Mouse (Mus musculus) heart, embryonic 12.5 days (tissue): Measurements from ENCODE around the gene Rexo1. TPM values are rescaled to one million over a fixed set of nuclear protein-coding genes. Genes with fewer than 3 reads are reported as not detected.
A peak's percentile ranks its signal among the peaks of the same experiment; 100 is the strongest.

ENCODE experiments used
- ATAC-seq: fragments of 200-750 bp; cut with Nextera tagmentation; 2 replicates; pipeline ENCODE4 v1.8.0; 2017; ENCODE audit warnings: moderate TSS enrichment, moderate library complexity; ENCODE audit not compliant: insufficient number of reproducible peaks, low FRiP score
- H3K27ac ChIP-seq: fragments of 300-500 bp; sonication (generic); 2 replicates; pipeline ENCODE4 v1.5.1; 2016; ENCODE audit warnings: mild to moderate bottlenecking, moderate library complexity; ENCODE audit not compliant: poor library complexity, severe bottlenecking
- H3K27me3 ChIP-seq: fragments of 300-500 bp; sonication (generic); replicated peaks from 2 replicates; pipeline ENCODE4 v1.6.1; 2016; ENCODE audit warnings: mild to moderate bottlenecking, moderate library complexity
- H3K36me3 ChIP-seq: fragments of 300-500 bp; sonication (generic); 2 replicates; pipeline ENCODE4 v1.6.1; 2016; ENCODE audit warnings: mild to moderate bottlenecking, moderate library complexity
- H3K4me1 ChIP-seq: fragments of 300-500 bp; sonication (generic); replicated peaks from 2 replicates; pipeline ENCODE4 v1.6.1; 2016; ENCODE audit warnings: mild to moderate bottlenecking
- H3K4me2 ChIP-seq: fragments of 300-500 bp; sonication (generic); 2 replicates; pipeline ENCODE4 v1.6.1; 2016; ENCODE audit warnings: mild to moderate bottlenecking, moderate library complexity
- H3K4me3 ChIP-seq: fragments of 300-500 bp; sonication (generic); 2 replicates; pipeline ENCODE4 v1.5.1; 2016; ENCODE audit warnings: mild to moderate bottlenecking
- H3K9ac ChIP-seq: fragments of 300-500 bp; sonication (generic); 2 replicates; pipeline ENCODE4 v1.6.1; 2016; ENCODE audit warnings: mild to moderate bottlenecking, moderate library complexity
- H3K9me3 ChIP-seq: fragments of 300-500 bp; sonication (generic); replicated peaks from 2 replicates; pipeline ENCODE4 v1.6.1; 2016; ENCODE audit warnings: mild to moderate bottlenecking, moderate library complexity
- WGBS: fragments of 180-500 bp; shearing (Covaris S2); methylation state at CpG from one replicate; pipeline ENCODE4 v1.1.7; 2016; 5-methylcytosine and 5-hydroxymethylcytosine counted together
- polyA plus RNA-seq: library from polyadenylated mRNA; unstranded; fragments of >200 nt; fragmentation: Nextera tagmentation; extraction: Ambion mirVana; gene quantifications from 2 replicates; pipeline ENCODE4 v1.2.1, GENCODE M21; 2016

Gene Rexo1
- polyA plus RNA-seq, 1 experiment from 2014 or later, result 21.5 TPM

GRCm38 (mm10) chr10:80570871-80571836, 9.8 kb upstream of the Rexo1 start:
- no peaks in the 10 kb centered on the region for H3K27me3 ChIP-seq
- H3K9me3 ChIP-seq, result no peaks in the 10 kb centered on the region
- no peak overlapping the region for H3K27ac ChIP-seq
- peaks cover 76% of the 10 kb centered on the region for H3K4me1 ChIP-seq
- ATAC-seq, result no peak
- H3K4me3 ChIP-seq, result peak overlapping the region; percentile 12
- 25% methylated on average over 30 of the region's 30 CpGs for WGBS
- peaks cover 17% of the 10 kb centered on the region for H3K36me3 ChIP-seq
- H3K4me2 ChIP-seq, result peak overlapping the region; percentile 56
- peak overlapping the region; percentile 59 for H3K9ac ChIP-seq

DNA sequence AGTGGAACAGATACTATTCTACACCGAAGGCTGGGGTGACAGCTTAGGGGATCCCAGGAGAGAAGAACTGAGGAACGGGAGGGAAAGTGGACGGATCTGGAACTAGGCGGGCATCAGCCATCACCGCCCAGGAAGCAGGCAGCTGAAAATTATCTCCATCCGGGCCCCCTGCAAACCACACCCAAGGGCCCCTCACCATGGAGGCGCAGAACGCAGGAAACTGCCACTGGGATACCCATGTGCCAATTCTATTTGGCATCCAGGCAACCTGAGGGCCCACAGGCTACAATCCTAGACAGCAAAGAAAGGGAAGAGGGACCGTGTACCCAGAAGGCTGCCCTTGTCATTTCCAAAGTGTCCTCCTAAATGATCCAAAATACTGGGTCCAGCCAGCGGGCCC, 9.1 kb upstream of the Rexo1 start:
- H3K36me3 ChIP-seq, result peaks cover 17% of the 10 kb centered on the region
- H3K4me2 ChIP-seq, result peak overlapping the region; percentile 56
- no peak for ATAC-seq
- H3K9ac ChIP-seq, result 0 out of 2 replicates have a peak overlapping the region, but pooled peaks have one; percentile 2
- H3K27me3 ChIP-seq, result no peaks in the 10 kb centered on the region
- peak overlapping the region; percentile 1; the same call in 1 of the 2 replicates for H3K4me3 ChIP-seq
- WGBS, result 79% methylated on average over 10 of the region's 10 CpGs
- no peaks in the 10 kb centered on the region for H3K9me3 ChIP-seq
- peaks cover 68% of the 10 kb centered on the region for H3K4me1 ChIP-seq
- H3K27ac ChIP-seq, result no peak overlapping the region

GRCm38 (mm10) chr10:80569664-80570066, 8.3 kb upstream of the Rexo1 start:
- H3K4me3 ChIP-seq, result peak overlapping the region; percentile 14; the same call in 1 of the 2 replicates
- ATAC-seq, result peak; percentile 65
- H3K9ac ChIP-seq, result peak overlapping the region; percentile 2; the same call in 1 of the 2 replicates
- no peaks in the 10 kb centered on the region for H3K9me3 ChIP-seq
- 28% methylated on average over 10 of the region's 10 CpGs for WGBS
- no peaks in the 10 kb centered on the region for H3K27me3 ChIP-seq
- H3K27ac ChIP-seq, result peak overlapping the region; percentile 3; the same call in 1 of the 2 replicates
- H3K4me1 ChIP-seq, result peaks cover 61% of the 10 kb centered on the region
- peaks cover 17% of the 10 kb centered on the region for H3K36me3 ChIP-seq
- H3K4me2 ChIP-seq, result peak overlapping the region; percentile 56

- Histone ChIP-seq H3K27me3 (no peaks in the 10 kb centered on the region), H3K4me3 (no peak overlapping the region), H3K9ac (no peak overlapping the region), H3K4me1 (peaks cover 53% of the 10 kb centered on the region), H3K9me3 (no peaks in the 10 kb centered on the region), H3K4me2 (no peak overlapping the region), H3K27ac (no peak overlapping the region), H3K36me3 (peaks cover 17% of the 10 kb centered on the region)
- 92% methylated on average over 29 of the region's 29 CpGs for WGBS
- no peak for ATAC-seq
Measured at GRCm38 (mm10) chr10:80568876-80569275, 7.5 kb upstream of the Rexo1 start.

DNA sequence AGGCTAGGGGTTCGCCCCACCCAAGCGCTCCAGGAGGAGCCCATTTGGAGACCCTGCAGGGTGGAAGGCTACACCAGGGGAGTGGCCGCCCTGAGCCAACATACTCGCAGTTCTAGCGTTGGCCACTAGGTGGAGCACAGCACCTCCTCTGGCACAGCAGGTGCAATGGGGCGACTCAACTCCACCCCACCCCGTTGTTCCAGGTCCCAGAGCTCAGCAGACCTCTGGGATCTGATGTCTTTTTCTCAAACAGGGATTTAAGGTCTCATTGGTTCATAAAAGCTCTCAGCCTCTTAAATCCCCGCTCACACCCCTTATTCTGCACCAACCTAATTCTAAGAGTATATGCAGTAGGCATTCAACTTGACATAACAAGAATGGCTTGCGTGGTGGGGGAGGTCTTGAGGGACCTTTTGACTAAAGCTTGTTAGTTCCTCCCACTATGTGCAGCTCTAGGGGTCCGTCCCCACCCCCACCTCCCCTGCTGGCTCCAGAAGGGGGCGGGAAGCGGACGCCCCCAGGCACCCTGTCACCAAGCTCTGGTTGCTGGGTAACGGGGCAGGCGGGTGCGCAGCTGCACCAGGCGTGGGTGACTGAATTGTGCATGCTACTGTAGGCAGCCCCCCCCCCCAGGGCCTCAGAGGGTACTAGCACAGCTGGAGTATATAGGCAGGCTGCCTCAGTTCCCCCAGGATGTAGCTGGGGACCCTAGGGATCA, 5.2 kb upstream of the Rexo1 start:
- no peak overlapping the region for H3K27ac ChIP-seq

GRCm38 (mm10) chr10:80560621-80561020, 739 bp downstream of the Rexo1 start:
- Histone ChIP-seq H3K36me3 (no peaks in the 10 kb centered on the region), H3K27me3 (no peaks in the 10 kb centered on the region), H3K27ac (no peak overlapping the region), H3K4me1 (peaks cover 44% of the 10 kb centered on the region), H3K4me2 (peak overlapping the region; percentile 92), H3K9ac (peak overlapping the region; percentile 96), H3K4me3 (peak overlapping the region; percentile 94), H3K9me3 (no peaks in the 10 kb centered on the region)
- 2% methylated on average over 13 of the region's 13 CpGs for WGBS
- no peak for ATAC-seq

More for the DNA sequence above, 5.2 kb upstream of the Rexo1 start:
- Histone ChIP-seq H3K4me3 (no peak overlapping the region), H3K27me3 (no peaks in the 10 kb centered on the region), H3K4me2 (no peak overlapping the region), H3K36me3 (peaks cover 17% of the 10 kb centered on the region), H3K9ac (no peak overlapping the region), H3K9me3 (no peaks in the 10 kb centered on the region), H3K4me1 (peaks cover 37% of the 10 kb centered on the region)
- 32% methylated on average over 17 of the region's 17 CpGs for WGBS
- no peak for ATAC-seq

DNA sequence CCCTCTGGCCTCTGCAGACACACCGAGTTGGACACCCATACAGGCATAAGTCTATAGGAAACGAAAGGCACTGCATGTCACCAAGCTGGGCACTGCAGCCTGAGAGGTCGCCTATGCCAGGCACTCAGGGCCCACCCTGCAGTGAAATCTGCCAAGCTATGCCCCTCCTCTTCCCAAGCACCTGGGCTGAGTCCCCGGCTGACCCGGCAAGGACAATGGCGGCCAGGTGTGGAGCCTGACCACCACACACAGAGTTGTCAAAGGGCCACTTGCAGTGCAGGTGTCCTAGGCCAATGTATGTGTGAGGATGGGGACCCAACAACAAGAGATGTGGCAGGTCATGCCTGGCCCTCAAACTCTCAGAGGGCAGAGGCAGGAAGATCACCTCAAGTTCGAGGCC, 1.9 kb downstream of the Rexo1 start:
- Histone ChIP-seq H3K4me1 (peaks cover 50% of the 10 kb centered on the region), H3K4me2 (0 out of 2 replicates have a peak overlapping the region, but pooled peaks have one; percentile 1)
- WGBS, result 93% methylated on average over 7 of the region's 7 CpGs

DNA sequence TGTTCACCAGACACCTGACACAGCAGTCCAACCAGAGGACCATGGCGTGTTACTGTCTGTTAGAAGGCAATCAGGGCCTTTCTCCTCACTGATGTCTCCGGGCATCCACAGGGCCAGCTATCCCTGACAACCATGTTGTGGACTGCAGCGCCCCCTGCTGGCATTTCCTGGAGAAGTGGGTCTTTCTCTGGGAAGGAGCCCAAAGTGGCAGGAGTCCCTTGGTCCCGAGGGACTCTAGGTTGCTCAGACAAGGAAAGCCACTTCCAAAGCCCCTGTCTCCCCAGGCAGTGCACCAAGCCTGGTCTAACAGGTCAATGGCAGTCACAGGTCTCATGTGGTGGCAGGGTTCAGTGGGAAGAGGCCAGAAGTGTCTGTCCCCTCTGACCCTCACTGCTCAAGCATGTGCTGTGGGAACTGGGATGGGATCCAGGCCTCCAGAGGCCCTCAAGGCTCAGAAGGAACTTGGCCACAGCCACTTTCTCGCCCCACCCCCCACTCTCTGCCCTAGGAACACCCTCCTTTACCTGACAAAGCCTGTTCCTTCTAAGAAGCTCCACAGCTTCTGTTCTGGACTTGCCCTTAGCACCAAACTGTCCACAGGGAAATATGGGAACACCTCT, 3.9 kb downstream of the Rexo1 start:
- no peak for ATAC-seq
- Histone ChIP-seq H3K4me1 (peaks cover 68% of the 10 kb centered on the region), H3K4me3 (no peak overlapping the region), H3K36me3 (no peaks in the 10 kb centered on the region), H3K4me2 (no peak overlapping the region; the same call in 1 of the 2 replicates), H3K27me3 (no peaks in the 10 kb centered on the region), H3K9me3 (no peaks in the 10 kb centered on the region), H3K27ac (no peak overlapping the region), H3K9ac (peak overlapping the region; percentile 28)
- 33% methylated on average over 5 of the region's 5 CpGs for WGBS

More for the DNA sequence above, 1.9 kb downstream of the Rexo1 start:
- H3K27me3 ChIP-seq, result no peaks in the 10 kb centered on the region
- H3K27ac ChIP-seq, result no peak overlapping the region
- no peaks in the 10 kb centered on the region for H3K36me3 ChIP-seq
- no peak overlapping the region for H3K4me3 ChIP-seq
- ATAC-seq, result no peak
- no peak overlapping the region for H3K9ac ChIP-seq
- no peaks in the 10 kb centered on the region for H3K9me3 ChIP-seq

- Histone ChIP-seq H3K9me3 (no peaks in the 10 kb centered on the region), H3K9ac (peak overlapping the region; percentile 12; the same call in 1 of the 2 replicates), H3K4me1 (peaks cover 48% of the 10 kb centered on the region), H3K27ac (peak overlapping the region; percentile 50; the same call in 1 of the 2 replicates), H3K4me2 (peak overlapping the region; percentile 39), H3K27me3 (no peaks in the 10 kb centered on the region), H3K36me3 (peaks cover 20% of the 10 kb centered on the region), H3K4me3 (no peak overlapping the region)
- no peak; the same call in 1 of the 2 replicates for ATAC-seq
- WGBS, result 53% methylated on average over 6 of the region's 6 CpGs
Measured at GRCm38 (mm10) chr10:80553997-80554396, 7.4 kb downstream of the Rexo1 start.

DNA sequence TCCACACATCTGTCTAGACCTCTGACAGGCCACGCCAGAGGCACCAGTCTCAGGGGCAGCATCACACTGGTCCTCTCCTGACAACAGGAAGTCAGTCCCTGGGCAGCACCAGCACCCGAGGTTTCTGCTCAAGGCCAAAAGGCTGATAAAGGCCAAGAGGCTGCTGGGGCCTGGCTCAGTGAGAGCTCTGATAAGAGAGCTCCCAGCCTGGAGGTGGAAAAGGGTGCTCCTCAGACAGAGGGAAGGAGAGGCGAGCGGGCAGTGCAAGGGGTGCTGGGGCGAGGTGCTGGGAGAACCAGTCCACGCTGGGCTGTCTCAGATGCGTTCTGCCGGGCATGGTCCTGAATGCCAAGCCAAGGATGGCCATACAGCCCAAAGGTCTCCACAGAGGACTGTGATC, 7.8 kb downstream of the Rexo1 start:
- H3K4me3 ChIP-seq, result no peak overlapping the region
- peak overlapping the region; percentile 50 for H3K27ac ChIP-seq
- H3K9ac ChIP-seq, result 0 out of 2 replicates have a peak overlapping the region, but pooled peaks have one; percentile 12
- no peaks in the 10 kb centered on the region for H3K9me3 ChIP-seq
- WGBS, result 37% methylated on average over 8 of the region's 8 CpGs
- H3K4me2 ChIP-seq, result peak overlapping the region; percentile 39
- H3K27me3 ChIP-seq, result no peaks in the 10 kb centered on the region
- peaks cover 49% of the 10 kb centered on the region for H3K4me1 ChIP-seq
- H3K36me3 ChIP-seq, result peaks cover 24% of the 10 kb centered on the region
- peak; percentile 30; the same call in 1 of the 2 replicates for ATAC-seq
